Mouse (Mus musculus) bone marrow macrophage, adult 2 months (primary cell): Measurements from ENCODE around the gene Fcrla. TPM values are rescaled to one million over a fixed set of nuclear protein-coding genes. Genes with fewer than 3 reads are reported as not detected.
"Not testable (repeated sequence)": the region's sequence is repeated elsewhere in the genome, so short reads cannot be mapped to it uniquely, and the experiment has no call there.

ENCODE experiments used
- H3K27ac ChIP-seq: 2 replicates; pipeline ENCODE4 v1.5.1; 2012; ENCODE audit warnings: low read depth, low read length; ENCODE audit not compliant: insufficient read depth
- H3K4me1 ChIP-seq: 2 replicates; pipeline ENCODE4 v1.6.1; 2012; ENCODE audit warnings: low read length; ENCODE audit not compliant: control insufficient read depth, insufficient read depth
- H3K4me3 ChIP-seq: 2 replicates; pipeline ENCODE4 v1.5.1; 2012; ENCODE audit warnings: mild to moderate bottlenecking, low read length, moderate library complexity; ENCODE audit not compliant: insufficient read depth
- CTCF ChIP-seq: IDR thresholded peaks from 2 replicates; pipeline ENCODE4 v1.5.1; 2012; ENCODE audit warnings: low read depth, mild to moderate bottlenecking, low read length, moderate library complexity
- POLR2A ChIP-seq: IDR thresholded peaks from 2 replicates; pipeline ENCODE4 v1.6.1; 2012; ENCODE audit warnings: mild to moderate bottlenecking, low read depth, low read length, borderline replicate concordance
- polyA plus RNA-seq: library from polyadenylated mRNA; stranded (reverse); fragments of >200 nt; gene quantifications from 2 replicates; pipeline ENCODE4 v1.2.4, GENCODE M21; 2012; ENCODE audit not compliant: missing spikeins, insufficient read depth, insufficient read length

Fcrla gene
- polyA plus RNA-seq, 1 experiment, result not detected

DNA sequence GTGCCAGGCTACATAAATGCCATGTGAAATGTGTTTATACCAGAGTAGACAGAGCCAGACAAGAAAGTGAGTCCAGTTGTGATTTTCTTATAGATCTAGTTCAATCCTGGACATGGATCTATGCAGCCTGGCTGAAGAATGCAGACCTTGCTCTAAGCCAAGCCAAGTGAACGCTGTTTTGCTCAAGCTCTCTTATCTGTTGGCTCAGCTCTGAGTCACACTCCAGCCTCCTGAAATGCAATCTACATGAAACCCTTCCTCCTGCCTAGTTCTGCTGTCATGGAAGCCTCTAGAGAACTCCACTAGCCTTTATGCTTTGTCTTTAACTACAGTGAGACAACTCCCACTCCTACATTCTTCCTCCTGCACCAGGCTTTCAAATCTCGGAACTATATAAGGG is 34.9 kb upstream of the Fcrla start:
- TF ChIP-seq POLR2A (no peak), CTCF (no peak)
- H3K4me3 ChIP-seq, result no peak overlapping the region
- peak overlapping the region; percentile 41 for H3K27ac ChIP-seq
- peaks cover 34% of the 10 kb centered on the region for H3K4me1 ChIP-seq

GRCm38 (mm10) chr1:170961101-170961500 is 33.7 kb upstream of the Fcrla start:
- no peak overlapping the region for H3K4me3 ChIP-seq
- H3K27ac ChIP-seq, result no peak overlapping the region
- H3K4me1 ChIP-seq, result peaks cover 27% of the 10 kb centered on the region
- no peak for TF ChIP-seq CTCF
- TF ChIP-seq POLR2A, result no peak

- Histone ChIP-seq H3K4me1 (peaks cover 27% of the 10 kb centered on the region), H3K4me3 (no peak overlapping the region), H3K27ac (peak overlapping the region; percentile 62)
- TF ChIP-seq CTCF (no peak), POLR2A (no peak)
Measured at GRCm38 (mm10) chr1:170959791-170960190, 32.4 kb upstream of the Fcrla start.

GRCm38 (mm10) chr1:170958225-170958624 is 30.8 kb upstream of the Fcrla start:
- no peak for TF ChIP-seq CTCF
- no peak for TF ChIP-seq POLR2A
- Histone ChIP-seq H3K27ac (no peak overlapping the region), H3K4me1 (peaks cover 31% of the 10 kb centered on the region), H3K4me3 (no peak overlapping the region)

DNA sequence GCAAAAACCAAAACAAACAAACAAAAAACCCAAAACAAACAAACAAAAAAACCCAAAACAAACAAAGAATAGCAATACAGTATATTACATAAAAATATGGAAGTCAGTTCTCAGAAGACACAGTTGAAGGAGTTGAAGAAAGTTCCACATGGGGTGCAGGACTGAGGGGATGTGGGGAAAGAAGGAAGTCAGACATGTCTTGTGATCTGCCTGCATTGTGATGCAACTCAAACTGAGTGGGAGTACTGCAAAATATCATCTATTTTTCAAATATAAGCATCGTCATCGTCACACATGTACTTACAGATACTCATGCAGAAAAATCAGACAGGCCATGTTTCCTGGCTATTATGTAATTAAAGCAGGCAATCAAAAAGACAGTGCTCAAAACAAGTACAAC is 25.8 kb upstream of the Fcrla start:
- H3K4me1 ChIP-seq, result peaks cover 19% of the 10 kb centered on the region
- no peak for TF ChIP-seq POLR2A
- TF ChIP-seq CTCF, result no peak
- no peak overlapping the region for H3K4me3 ChIP-seq
- peak overlapping the region; percentile 99 for H3K27ac ChIP-seq

- no peak overlapping the region for H3K27ac ChIP-seq
- TF ChIP-seq POLR2A (no peak), CTCF (no peak)
- no peak overlapping the region for H3K4me3 ChIP-seq
- peaks cover 19% of the 10 kb centered on the region for H3K4me1 ChIP-seq
Measured at GRCm38 (mm10) chr1:170950772-170951171, 23.4 kb upstream of the Fcrla start.

GRCm38 (mm10) chr1:170944908-170945307 is 17.5 kb upstream of the Fcrla start:
- H3K4me3 ChIP-seq, H3K27ac ChIP-seq: not testable (repeated sequence)

GRCm38 (mm10) chr1:170944151-170944550 is 16.8 kb upstream of the Fcrla start:
- not testable (repeated sequence) for H3K4me3 ChIP-seq, H3K4me1 ChIP-seq, H3K27ac ChIP-seq

More at GRCm38 (mm10) chr1:170944908-170945307, 17.5 kb upstream of the Fcrla start:
- not testable (repeated sequence) for H3K4me1 ChIP-seq

GRCm38 (mm10) chr1:170939255-170939654 is 11.9 kb upstream of the Fcrla start:
- no peak for TF ChIP-seq CTCF
- no peak for TF ChIP-seq POLR2A
- H3K27ac ChIP-seq, result peak overlapping the region; percentile 63
- no peak overlapping the region for H3K4me3 ChIP-seq
- peaks cover 25% of the 10 kb centered on the region for H3K4me1 ChIP-seq

- TF ChIP-seq CTCF, result no peak
- no peak for TF ChIP-seq POLR2A
- Histone ChIP-seq H3K27ac (peak overlapping the region; percentile 90), H3K4me1 (peaks cover 36% of the 10 kb centered on the region), H3K4me3 (no peak overlapping the region)
Measured at GRCm38 (mm10) chr1:170934383-170934782, 7.0 kb upstream of the Fcrla start.

DNA sequence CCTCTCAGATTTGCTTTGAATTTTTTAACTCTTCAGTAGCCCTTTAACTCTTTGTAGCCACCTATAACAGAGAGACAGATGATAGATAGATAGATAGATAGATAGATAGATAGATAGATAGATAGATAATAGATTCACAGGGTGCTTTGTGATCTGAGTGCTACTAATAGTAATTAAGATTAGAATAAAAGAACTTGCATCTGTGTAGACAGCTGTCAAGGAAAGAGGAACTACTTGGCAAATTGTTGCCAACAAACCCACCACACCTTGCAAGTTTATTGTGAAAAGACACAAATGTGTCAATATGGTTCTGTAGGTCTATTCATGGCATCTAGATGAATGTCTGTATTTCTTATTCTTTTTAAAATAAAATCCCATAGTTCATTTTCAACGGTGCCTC is 6.6 kb upstream of the Fcrla start:
- peak overlapping the region; percentile 90 for H3K27ac ChIP-seq
- H3K4me1 ChIP-seq, result peaks cover 33% of the 10 kb centered on the region
- TF ChIP-seq POLR2A, result no peak
- TF ChIP-seq CTCF, result no peak
- no peak overlapping the region for H3K4me3 ChIP-seq
